Mouse (Mus musculus) cerebellum, postnatal 14 days (tissue): Measurements from ENCODE around the gene Pdrg1.

Source experiments
- DNase-seq, 2 experiments: peaks; one replicate each; pipeline ENCODE4 v3.0.0; 2021; ENCODE audit warnings: mixed read lengths in 2 of 2

Gene Pdrg1

DNA sequence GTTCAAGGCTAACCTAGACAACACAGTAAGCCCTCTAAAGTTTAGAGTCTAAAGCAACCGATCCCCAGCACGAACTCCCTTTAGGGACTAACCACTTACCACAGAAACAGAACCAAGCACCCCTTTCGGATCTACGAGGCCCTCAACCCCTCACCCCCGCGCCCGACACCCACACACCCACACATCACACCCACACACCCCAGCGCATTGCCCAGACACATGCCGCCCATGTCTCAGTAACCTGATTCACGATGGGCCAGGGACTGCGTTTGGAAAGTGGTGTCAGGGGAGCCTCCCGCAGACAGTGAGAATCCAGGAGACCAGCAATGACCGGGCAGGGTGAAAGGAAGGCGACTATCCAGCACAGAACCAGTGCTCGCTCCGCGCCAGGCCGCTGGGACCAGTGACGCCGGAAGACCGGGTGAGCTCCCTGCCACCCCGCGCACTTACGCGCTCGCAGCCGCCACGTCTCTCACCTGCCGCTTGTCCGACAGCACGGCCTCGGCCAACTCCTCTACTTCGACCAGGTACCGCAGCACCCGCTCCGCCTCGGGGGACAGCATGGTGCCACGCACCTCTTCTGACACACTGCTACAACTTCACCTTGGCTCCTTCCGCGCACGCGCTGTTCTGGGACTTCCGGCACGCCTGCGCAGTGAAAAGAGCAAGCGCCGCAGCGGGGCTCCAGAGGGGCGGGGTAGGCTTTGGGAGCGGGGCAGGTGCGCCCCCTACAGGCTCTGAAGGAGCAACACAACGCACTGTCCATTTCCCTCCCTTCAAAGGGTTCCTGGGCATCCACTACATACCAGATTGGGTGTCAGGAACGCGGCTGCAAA is at the start of gene Pdrg1:
TSS of gene Pdrg1 (minus strand) at position 670 of the 836 bp plus-strand sequence.
- DNase-seq: peak; percentile 99

DNA sequence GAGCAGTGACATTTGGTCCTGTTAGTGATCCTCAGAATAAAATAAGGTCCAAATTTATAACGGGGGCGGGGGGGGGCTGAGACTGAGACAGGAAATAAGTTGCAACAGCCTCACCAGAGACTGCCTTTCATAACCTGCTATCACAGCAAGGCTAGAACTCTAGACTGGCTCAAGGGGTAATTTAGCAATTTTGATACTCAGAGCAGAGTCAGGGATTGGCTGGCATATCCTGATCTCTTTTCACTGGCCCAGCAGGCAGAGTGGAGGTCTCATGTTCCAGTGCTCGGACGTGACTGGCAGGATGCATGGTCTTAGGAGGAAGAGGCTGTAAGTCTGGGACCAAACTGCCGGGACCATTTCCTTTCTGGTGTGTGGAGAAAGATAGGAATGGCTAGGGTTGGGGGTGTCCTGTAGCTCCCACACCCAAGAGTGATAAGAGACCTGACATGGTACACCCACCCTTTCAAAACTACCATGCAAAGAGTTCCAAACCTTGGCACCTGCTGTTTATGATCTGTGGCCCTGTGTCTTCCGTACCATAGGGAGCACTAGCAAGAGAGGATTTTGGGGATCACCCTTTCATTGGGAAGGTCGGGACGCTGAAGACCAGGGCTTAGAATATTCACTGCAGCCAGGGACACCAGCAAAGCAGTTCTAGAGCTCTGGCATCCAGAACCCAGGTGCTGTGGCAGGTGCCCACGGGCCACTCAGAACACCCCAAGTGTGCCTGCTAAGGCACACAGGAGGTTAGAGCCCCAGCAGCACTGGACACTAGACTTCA is 49.2 kb upstream of the Pdrg1 start:
- DNase-seq: no peak

DNA sequence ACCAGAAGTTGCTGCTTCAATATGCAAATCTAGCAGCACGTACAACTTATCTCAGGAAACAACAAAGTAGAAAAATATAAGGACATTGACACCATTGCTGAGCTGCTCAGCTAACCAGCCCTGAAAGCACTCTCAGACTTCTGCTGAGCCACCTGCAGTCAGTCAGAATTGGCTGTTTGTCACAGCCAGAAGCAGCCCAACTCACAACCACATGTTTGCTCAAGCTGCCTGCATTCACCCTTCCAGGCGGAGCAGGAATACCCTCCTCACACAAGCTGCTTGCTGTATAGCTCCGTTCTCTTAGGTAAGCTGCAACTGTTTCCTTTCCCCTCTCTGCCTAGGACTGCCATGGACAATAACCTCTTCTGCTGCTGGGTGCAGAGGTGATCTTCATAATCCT is 48.2 kb upstream of the Pdrg1 start:
- DNase-seq: no peak

DNA sequence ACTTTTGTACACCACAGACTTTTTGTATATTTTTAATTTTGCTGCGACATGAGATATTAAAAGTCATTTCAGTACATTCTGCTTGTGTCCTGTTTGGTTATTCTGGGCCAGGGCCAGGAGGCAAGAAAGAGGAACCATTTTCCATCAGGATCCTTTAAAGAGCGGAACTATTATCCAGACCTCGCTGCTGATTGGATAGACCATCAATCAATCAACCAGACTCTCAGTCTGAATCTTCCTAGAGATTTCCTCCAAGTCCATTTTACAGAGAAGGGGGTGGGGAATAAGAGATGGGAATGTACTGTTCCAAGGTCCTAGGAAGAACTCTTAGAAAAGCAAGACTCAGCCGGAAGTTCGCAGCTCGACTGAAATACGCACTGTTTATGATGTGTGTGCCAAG is 45.0 kb upstream of the Pdrg1 start:
- DNase-seq: no peak

DNA sequence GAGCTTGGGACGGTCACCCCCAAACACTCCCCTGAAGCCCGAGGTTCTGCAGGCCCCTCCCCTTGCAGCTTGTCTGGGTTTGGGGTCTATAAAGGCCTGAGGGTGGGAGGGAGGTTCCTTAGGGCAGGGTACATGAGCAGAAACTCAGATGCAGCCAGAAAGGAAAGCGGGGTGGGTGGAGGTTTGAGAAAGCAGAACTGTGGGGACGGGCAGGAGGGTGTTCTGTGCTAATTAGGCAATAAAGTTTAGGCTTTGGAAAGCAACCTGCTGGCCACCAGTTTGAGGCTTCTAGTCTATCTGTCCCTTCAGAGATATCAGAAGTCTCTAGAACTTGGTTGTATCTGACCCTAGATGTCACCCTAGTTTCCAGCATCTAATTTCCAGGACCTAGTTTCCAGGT is 43.1 kb upstream of the Pdrg1 start:
- DNase-seq: no peak

DNA sequence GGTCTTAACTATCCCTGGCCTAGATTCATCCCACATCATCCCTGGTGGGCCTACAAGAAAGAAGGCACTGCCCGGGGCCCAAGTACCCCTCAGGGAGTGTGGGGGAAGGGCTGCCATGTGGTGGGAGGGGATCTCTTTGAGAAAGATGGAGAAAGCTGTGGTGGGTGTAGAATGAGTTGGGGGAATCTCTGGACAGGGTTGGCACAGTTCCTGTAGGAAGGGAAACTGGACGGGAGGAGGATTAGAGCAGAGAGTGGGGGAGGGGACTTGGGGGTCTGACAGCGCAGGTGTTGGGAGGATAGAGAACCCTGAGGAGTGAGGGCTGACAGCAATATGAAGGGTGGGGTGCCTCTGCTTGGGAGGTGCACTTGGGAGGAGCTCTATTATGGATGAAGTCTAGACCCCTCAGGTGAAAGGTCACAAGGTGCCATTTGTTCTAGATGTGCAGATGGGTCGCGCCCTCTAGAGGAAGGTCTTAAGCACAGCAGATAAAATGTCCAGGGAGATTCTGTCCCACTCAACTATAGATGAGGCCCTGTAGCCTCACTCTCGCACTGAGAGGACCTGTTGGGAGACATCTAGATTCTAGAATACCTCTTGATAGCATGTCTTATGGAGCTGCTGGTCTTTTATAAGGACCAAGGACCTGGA is 40.2 kb upstream of the Pdrg1 start:
- peak; percentile 42 to 47 for DNase-seq

DNA sequence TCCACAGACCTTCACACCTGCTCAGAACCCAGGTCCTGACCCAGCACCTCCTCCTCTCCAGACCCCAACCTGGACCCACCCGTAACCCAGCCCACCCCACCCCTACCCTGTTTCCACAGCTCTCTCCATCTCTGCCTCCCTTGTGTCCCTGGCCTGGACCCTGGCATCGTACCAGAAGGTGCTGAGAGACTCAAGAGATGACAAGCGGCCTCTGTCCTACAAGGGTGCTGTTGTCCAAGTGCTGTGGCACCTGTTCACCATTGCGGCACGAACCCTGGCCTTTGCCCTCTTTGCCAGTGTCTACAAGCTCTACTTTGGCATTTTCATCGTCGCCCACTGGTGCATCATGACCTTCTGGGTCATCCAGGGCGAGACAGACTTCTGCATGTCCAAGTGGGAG is 38.7 kb upstream of the Pdrg1 start:
- DNase-seq: no peak

DNA sequence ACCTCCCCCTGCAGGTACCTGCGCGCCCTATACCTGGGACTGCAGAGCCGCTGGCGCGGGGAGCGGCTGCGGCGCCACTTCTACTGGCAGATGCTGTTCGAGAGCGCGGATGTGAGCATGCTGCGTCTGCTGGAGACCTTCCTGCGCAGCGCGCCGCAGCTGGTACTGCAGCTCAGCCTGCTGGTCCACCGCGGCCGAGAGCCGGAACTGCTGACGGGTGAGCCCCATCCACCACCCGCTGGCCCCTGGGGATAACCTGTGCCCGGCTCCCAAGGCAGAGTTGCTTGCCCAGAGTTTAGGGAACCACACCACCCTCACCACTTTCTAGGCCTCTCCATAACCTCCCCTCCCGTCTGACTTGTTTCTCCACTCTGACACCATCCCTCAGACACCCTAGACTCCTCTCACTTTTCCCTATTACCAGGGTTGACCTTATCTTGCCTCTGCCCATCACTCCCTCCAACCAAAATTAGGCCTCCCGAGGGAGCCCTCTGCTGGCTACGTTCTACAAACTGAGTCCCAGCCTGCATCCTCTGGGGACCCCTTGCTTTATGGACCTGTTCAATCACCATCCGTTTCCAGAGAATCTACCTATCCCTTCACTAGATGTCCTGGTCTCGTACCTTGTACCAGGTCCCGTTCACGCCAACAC is 37.6 kb upstream of the Pdrg1 start:
- peak; percentile 58 to 63 for DNase-seq

DNA sequence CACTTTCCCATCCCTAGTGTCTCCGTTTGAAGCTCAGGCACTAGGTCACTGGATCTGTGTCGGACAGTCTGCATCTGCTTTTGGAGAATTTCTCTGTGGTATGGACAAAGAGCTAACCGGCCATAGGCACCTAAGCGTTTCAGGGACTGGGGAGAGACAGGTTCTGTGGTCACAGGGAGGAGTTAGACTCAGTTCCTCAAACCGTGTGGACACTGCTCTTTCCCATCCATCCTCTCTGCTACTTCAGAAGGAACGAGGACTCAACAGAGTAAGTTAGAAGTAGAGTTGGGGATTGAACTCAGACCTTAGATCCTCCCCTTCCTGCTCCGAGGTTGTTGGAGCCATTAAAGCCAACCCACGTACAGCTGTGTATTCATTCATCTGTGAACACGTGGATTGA is 36.3 kb upstream of the Pdrg1 start:
- no peak for DNase-seq

DNA sequence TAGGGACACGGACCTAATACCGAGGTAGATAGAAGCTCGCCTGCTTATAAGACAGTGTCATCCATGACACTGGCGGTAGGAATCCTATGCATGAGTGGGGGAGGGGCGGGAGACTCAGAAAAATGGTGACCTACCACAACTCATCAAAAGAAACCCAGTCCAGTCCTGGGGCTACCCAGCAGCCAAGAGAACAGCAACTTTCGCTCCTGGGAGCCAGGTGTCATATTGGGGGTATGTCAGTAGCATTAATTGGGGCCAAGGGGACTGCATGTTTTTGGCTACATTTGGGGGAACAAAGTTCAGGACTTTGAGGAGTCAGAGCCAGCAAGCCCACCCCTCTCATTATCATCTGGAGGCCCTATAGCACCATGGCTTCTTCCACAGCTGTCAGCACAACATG is 35.9 kb upstream of the Pdrg1 start:
- peak in 1 of 2 experiments; percentile 41 for DNase-seq

DNA sequence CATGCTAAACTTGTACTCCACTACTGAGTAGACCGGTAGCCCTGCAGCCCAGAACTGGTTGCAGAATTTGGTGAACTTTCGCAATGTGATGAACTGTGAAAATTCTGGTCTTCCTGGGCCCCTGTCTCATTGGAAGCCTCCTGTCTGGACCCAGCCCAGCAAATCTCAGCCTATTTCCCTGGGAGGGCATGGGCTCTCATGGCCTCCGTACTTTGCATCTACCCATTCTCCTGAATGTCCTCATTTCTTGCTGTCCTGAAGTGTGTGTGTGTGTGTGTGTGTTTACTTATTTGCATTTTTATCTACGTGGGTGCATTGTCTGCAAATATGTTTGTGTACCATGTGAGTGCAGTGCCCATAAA is 34.8 kb upstream of the Pdrg1 start:
- peak in 1 of 2 experiments; percentile 52 for DNase-seq

DNA sequence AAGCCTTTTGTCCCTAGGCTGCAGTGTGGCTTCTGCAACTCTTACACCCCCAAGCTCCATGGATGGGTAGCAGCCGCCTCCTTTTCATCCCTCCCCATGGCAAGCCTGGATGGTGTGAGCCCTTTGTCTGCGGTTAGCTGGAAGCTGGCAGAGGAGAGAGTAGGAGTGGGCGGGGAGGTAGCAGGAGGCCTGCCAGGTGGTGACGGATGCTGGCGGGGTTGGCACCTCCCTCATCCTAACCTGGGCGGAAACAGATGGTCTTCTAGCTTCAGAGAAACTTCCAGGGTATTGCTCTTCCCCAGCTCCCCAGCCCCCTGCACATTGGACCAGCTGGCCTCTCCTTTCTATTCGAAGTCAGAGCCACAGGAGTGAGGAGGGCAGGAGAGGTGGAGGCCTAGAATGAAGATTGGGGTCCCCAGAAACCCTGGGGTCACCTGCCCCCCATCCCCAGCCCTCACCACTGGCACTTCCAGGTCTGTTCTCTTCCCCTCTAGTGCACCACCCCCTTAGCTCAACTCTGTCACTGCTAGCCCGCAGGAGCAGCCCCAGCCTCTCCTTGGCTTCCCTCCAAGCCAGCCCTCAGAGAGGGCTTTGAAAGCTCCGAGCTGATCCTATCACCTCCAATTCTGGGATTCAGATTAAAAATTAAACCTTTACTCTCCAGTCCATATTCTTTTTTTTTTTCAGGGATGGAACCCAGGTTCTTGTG is 34.2 kb upstream of the Pdrg1 start:
- peak; percentile 96 to 98 for DNase-seq

DNA sequence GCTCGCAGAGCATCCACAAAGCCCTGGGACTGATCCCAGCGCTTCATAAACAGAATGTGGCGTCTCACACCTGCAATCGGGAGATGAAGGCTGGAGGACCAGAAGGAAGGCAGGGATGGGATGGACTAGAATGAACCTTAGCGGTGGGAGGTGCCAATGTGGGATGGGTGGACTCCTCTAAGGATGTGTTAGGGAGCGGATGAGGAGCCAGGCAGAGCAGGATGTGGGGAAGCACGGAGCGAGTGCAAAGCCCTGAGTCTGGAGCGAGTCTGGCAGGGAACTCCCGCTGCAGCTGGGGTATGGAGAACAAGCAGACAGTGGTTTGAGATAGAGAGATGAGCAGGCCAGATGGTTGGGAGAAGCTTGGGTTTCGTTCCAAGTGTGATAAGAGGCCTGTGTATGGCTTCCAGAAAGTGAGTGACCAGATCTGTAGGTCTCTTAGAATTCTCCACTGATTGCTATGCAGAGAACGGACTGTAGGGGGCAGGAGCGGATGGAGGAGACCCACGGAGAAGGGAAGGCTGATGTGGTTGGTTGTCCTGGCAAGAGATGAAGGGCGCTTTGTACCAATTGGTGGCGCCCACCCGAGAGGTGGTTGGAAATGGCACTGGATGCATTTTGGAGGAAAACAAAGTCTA is 32.7 kb upstream of the Pdrg1 start:
- DNase-seq: peak; percentile 89 to 96

DNA sequence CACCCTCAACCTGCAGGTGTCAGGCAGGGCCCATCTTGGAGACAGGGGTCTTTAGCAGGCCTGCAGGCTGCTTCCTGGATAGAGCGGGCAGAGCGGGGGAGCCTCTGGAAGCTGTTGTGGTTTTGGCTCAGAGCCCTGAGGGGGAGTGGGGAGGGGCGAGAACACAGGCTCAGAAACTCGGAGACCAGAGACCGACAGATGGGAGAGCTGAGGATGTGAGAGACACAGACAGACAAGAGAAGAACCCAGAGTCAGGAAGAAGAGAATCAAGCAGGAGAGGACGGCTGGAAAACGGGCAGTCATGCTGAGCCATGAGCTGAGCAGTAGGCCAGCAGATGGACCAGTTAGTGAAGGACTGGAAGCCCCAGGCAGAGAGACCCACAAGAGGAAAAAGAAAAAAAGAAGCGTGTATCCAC is 30.7 kb upstream of the Pdrg1 start:
- peak; percentile 75 to 77 for DNase-seq

DNA sequence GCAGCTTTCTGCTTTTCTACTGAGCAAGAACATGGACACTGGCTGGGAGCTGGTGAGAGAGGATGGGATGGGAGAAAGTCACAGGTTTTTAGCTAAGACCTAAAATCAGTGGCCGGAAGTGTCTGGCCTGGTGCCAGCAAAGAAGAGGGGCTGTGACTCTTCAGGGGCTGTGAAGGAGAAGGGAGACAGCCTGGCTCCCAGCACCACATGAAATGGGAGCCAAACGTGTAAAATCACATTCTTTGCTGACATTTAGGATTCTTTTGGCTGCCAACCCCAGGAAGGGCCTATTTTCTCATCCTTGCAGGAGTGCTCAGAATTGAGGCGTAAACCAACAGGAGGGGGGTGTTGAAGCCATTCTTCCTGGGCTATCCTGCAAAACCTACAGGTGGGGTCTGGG is 28.7 kb upstream of the Pdrg1 start:
- peak; percentile 59 to 68 for DNase-seq

DNA sequence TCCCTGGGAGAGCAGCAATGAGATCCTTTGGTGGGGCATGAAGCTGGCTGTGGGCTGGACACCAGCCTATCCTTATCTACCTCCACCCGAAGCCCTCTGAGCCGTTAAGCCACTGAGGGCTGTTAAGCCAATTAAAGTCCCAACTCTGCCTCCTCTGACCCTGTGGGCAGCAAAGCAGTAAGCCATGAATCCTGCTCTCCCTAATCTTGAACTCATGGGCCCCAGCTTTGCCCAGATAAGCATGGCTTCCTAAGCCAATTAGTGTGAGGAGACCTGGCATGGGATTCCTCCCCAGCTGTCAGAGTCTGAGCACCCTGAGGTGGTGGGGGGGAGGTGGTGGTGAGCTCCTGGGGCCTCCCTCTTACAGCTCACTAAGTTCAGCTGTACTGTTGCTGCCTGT is 21.5 kb upstream of the Pdrg1 start:
- DNase-seq: no peak

DNA sequence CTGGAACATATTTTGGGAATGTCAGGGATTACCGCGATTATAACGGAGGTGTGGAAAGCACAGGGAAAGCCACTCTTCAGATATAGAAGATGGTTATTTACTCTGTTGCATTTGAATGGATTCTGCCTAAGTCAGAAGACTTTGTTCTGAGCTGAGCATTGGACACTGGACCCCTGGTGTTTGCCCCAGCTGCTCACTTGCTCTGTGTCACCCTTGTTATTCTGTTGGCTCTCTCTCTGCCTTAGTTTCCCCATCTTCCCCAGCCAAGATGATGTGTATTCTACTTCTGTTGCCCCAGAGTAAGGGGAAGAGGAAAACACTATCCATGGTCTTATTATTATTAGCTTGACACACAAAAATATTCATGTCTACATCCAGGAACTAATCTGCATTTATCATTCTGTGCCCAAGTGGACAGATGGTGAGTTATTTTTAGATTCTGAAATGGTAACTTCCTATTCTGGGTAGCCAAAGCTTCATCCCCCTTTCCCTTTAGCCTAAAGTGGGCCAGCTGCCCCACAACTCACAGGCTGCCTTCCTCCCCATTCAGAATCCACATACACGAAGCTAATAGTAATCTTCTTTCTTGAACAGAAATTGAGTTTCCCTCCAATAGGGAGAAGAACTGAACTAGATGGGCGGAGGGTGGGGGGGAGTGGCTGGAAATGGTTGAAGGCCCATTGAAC is 18.5 kb upstream of the Pdrg1 start:
- peak; percentile 67 to 81 for DNase-seq

DNA sequence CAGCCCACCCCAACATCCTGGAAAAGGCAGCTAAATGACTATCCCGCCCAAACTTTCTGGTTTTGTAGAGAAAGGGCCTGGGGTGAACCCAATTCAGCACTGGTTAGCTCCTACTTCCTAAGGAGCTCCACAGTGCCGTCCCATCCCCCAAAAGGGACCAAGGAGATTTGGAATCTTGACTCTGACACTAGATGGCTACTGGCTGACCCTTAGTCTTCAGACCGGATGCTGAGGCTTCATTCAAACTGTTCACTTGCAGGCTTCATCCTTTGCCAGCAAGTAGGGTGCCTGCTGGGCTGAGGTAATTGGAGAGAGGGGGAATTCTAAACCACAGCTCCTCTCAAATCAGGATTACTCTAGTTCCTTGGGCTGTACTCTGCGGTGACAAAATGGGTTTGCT is 17.7 kb upstream of the Pdrg1 start:
- DNase-seq: peak; percentile 61 to 66

DNA sequence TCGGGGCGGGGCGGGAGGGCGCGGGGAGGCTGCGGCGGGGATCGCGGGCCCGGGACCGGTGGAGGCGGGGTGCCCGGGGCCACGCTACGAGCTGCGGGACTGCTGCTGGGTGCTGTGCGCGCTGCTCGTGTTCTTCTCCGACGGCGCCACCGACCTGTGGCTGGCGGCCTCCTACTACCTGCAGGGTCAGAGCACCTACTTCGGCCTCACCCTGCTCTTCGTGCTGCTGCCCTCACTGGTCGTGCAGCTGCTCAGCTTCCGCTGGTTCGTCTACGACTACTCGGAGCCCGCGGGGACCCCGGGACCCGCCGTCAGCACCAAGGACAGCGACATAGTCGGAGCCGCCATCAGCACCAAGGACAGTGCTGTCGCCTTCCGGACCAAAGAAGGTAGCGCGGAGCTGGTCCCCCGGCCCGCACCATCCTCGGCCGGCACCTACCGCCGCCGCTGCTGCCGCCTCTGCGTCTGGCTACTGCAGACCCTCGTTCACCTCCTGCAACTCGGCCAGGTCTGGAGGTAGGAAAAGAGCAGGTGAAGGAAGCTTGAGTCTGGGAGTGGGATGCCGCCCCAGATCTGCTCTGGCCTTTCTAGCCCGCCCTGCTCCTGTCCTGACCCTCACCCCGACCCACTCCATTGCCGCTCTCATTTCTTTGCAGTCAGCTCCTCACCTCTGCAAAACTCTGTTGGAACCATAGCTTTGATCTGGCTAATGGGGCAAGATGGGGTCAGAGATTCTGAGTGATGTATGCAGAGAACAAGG is 17.0 kb upstream of the Pdrg1 start:
- DNase-seq: peak; percentile 64 to 69
